Comparison of ENCODE assay signal across 23 mouse cellular contexts in the genomic region with DNA sequence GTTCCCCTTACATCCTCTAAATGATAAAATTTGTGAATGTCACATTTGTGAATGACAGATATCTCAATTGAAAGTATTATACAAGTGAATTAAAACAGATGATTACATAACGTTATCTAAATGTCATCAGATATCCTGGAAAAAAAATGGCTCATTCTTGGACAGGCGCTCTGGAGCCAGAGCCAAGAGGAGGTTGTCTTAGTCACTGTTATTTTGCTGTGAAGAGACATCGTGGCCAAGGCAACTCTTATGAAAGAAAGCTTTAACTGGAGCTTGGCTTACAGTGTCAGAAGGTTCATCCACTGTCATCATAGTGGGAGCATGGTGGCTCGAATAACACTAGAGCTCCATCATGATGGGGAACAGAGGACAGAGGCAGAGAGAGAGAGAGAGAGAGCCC.
DNase-seq lines count a peak whose midpoint lies in the region; ATAC-seq and TF ChIP-seq lines count a peak whose summit lies in the region.
"Had no signal": no experiment of that assay in that cellular context is flagged by ENCODE, and none has a peak within 500 bp of the region (broad histone marks: within the 10 kb centered on the region; RNA-seq: fewer than 3 reads in every experiment).

No protein-coding gene starts in this region.

- peak; percentile 4 for DNase-seq in adrenal gland, adult 8-10 months
- no peak for DNase-seq in adrenal gland, postnatal 25 days
- no peak for DNase-seq in frontal cortex, postnatal 25 days (ENCODE audit: low spot score in 2 of 2)
- peak; percentile 32 for DNase-seq in lung, postnatal 36 days
- no peak for DNase-seq in lung, adult 2 months
- DNase-seq: gastrocnemius, postnatal 14 days; kidney, postnatal 36 days; left cerebral cortex, postnatal 4 days; right cerebral cortex, adult 18-20 months; thymus, adult 18-20 months; thymus, postnatal 36 days had no signal

- no peak for TF ChIP-seq CTCF in lung, adult 2 months (IDR thresholded peaks at IDR 0.05; ENCODE audit: insufficient read depth, low read length)

- no peaks in the 10 kb centered on the region for H3K4me1 ChIP-seq in lung, adult 2 months (ENCODE audit: control insufficient read depth, insufficient read depth, low read length)
- H3K4me1 ChIP-seq: embryonic facial prominence, embryonic 15.5 days; forebrain, embryonic 15.5 days; hindbrain, embryonic 12.5 days; kidney, embryonic 15.5 days; limb, embryonic 15.5 days; liver, embryonic 15.5 days; midbrain, embryonic 12.5 days; neural tube, embryonic 15.5 days had no signal

- TF ChIP-seq POLR2A in lung, adult 2 months (IDR thresholded peaks at IDR 0.05; ENCODE audit: borderline replicate concordance, extremely low read depth, low read depth, low read length): no peak

- ATAC-seq in frontal cortex, adult (ENCODE audit: low TSS enrichment): peak; percentile 31; the same call in 1 of the 2 replicates
- ATAC-seq in CD4-positive, CD25-positive, alpha-beta regulatory T cell, adult 4 months: no peak
- ATAC-seq: forebrain, embryonic 15.5 days; intestine, postnatal 0 days; lung, postnatal 0 days had no signal

- WGBS in lung, adult 2 months: 46% methylated on average over 4 of the region's 4 CpGs

- H3K4me3 ChIP-seq in lung, adult 2 months (replicated peaks; ENCODE audit: extremely low read depth, low read depth, low read length): no peak overlapping the region
- H3K4me3 ChIP-seq: embryonic facial prominence, embryonic 15.5 days; forebrain, embryonic 15.5 days; hindbrain, embryonic 12.5 days; kidney, embryonic 15.5 days; limb, embryonic 15.5 days; liver, embryonic 15.5 days; midbrain, embryonic 12.5 days; neural tube, embryonic 15.5 days had no signal

Comparison
In these comparisons a context has a peak if more than half of its experiments do, and no peak if none do; other contexts are left out.
1. DNase-seq: peak in adrenal gland, adult 8-10 months (single experiment) and lung, postnatal 36 days (single experiment); none in adrenal gland, postnatal 25 days (single experiment), frontal cortex, postnatal 25 days (0 of 2) and lung, adult 2 months (single experiment).